Mouse (Mus musculus) myocyte (in vitro differentiated cells): Measurements from ENCODE around the gene Gadd45b.

Experiments
- E2F4 ChIP-seq: IDR thresholded peaks from one replicate; pipeline ENCODE4 v1.6.1; 2011; ENCODE audit warnings: mild to moderate bottlenecking, control low read depth, moderate library complexity; ENCODE audit not compliant: insufficient read depth
- MAX ChIP-seq: IDR thresholded peaks from one replicate; pipeline ENCODE4 v1.6.1; 2011; ENCODE audit warnings: low read depth, mild to moderate bottlenecking, control low read depth
- MYOD1 ChIP-seq, 3 experiments: IDR thresholded peaks; one replicate each; pipeline ENCODE4 v1.6.1; 2011; ENCODE audit warnings: control low read depth in 2 of 3, low read depth in 2 of 3, mild to moderate bottlenecking in 2 of 3, moderate library complexity in 1 of 3; ENCODE audit not compliant: insufficient read length in 2 of 3, control insufficient read depth in 1 of 3
- POLR2A ChIP-seq: IDR thresholded peaks from one replicate; pipeline ENCODE4 v1.6.1; 2011; ENCODE audit warnings: low read depth, mild to moderate bottlenecking, control low read depth, moderate library complexity; ENCODE audit not compliant: insufficient read length
- POLR2AphosphoS2 ChIP-seq: IDR thresholded peaks from one replicate; pipeline ENCODE4 v1.6.1; 2011; ENCODE audit warnings: low read depth, control low read depth; ENCODE audit not compliant: insufficient read length
- REST ChIP-seq: IDR thresholded peaks from one replicate; pipeline ENCODE4 v1.6.1; 2011; ENCODE audit warnings: mild to moderate bottlenecking, control low read depth, moderate library complexity; ENCODE audit not compliant: insufficient read depth, insufficient read length
- SRF ChIP-seq: IDR thresholded peaks from one replicate; pipeline ENCODE4 v1.6.1; 2011; ENCODE audit warnings: low read depth; ENCODE audit not compliant: control insufficient read depth, insufficient read length
- TCF12 ChIP-seq: IDR thresholded peaks from one replicate; pipeline ENCODE4 v1.6.1; 2011; ENCODE audit warnings: mild to moderate bottlenecking, control low read depth; ENCODE audit not compliant: poor library complexity, insufficient read depth, severe bottlenecking
- TCF3 ChIP-seq: IDR thresholded peaks from one replicate; pipeline ENCODE4 v1.6.1; 2011; ENCODE audit warnings: low read depth, control low read depth; ENCODE audit not compliant: insufficient read length

- TF ChIP-seq POLR2A: no peak
- TF ChIP-seq TCF3: no peak
- TF ChIP-seq E2F4: no peak
- TF ChIP-seq POLR2AphosphoS2: no peak
- no peak for TF ChIP-seq TCF12
- no peak for TF ChIP-seq SRF
- no peak for TF ChIP-seq MAX
- TF ChIP-seq MYOD1 (IDR thresholded peaks at IDR 0.05; ENCODE audit: control insufficient read depth in 1 of 3, insufficient read length in 2 of 3, low read depth in 2 of 3): no peak
- TF ChIP-seq REST: no peak
Measured at GRCm38 (mm10) chr10:80881301-80881700, 48.6 kb upstream of the Gadd45b start.
